Mouse (Mus musculus) ES-E14 (cell line): ENCODE data around the gene Ldlrap1. TPM values are rescaled to one million over a fixed set of nuclear protein-coding genes. Genes with fewer than 3 reads are reported as not detected.

Experiments used
- DNase-seq: peaks from one replicate; pipeline ENCODE4 v3.0.0-alpha.2; 2013; ENCODE audit warnings: low read depth, low spot score
- H3K27ac ChIP-seq: 2 replicates; pipeline ENCODE4 v1.5.1; 2012; ENCODE audit warnings: low read depth, mild to moderate bottlenecking, low read length, moderate library complexity, mixed read lengths; ENCODE audit not compliant: poor library complexity, insufficient read depth, severe bottlenecking
- H3K36me3 ChIP-seq: 2 replicates; pipeline ENCODE4 v1.6.1; 2012; ENCODE audit warnings: mild to moderate bottlenecking, low read length, moderate library complexity, mixed read lengths; ENCODE audit not compliant: control insufficient read depth, poor library complexity, insufficient read depth, severe bottlenecking
- H3K4me1 ChIP-seq, 2 experiments: fragments of 150-350 bp in 1 of 2; sonication (generic) in 1 of 2; 2 replicates each; pipeline ENCODE4 v1.6.1; 2012; ENCODE audit warnings: low read length in 2 of 2, mild to moderate bottlenecking in 1 of 2, mixed read lengths in 1 of 2; ENCODE audit not compliant: control insufficient read depth in 2 of 2, insufficient read depth in 2 of 2, poor library complexity in 1 of 2
- H3K4me3 ChIP-seq, 2 experiments: fragments of 150-350 bp in 1 of 2; sonication (generic) in 1 of 2; 2 replicates each; pipeline ENCODE4 v1.5.1; 2012; ENCODE audit warnings: low read length in 2 of 2, low read depth in 1 of 2, mild to moderate bottlenecking in 1 of 2, mixed read lengths in 1 of 2; ENCODE audit not compliant: insufficient read depth in 1 of 2, poor library complexity in 1 of 2, severe bottlenecking in 1 of 2
- H3K9ac ChIP-seq: 2 replicates; pipeline ENCODE4 v1.6.1; 2012; ENCODE audit warnings: low read depth, mild to moderate bottlenecking, low read length, mixed read lengths; ENCODE audit not compliant: poor library complexity, insufficient read depth, severe bottlenecking
- H3K9me3 ChIP-seq: fragments of 150-350 bp; sonication (generic); 2 replicates; pipeline ENCODE4 v1.6.1; 2012; ENCODE audit warnings: low read depth, mild to moderate bottlenecking, low read length; ENCODE audit not compliant: control insufficient read depth, insufficient read depth
- CHD2 ChIP-seq: IDR thresholded peaks from 2 replicates; pipeline ENCODE4 v1.6.1; 2014; ENCODE audit warnings: mild to moderate bottlenecking, low read depth, low read length, inconsistent platforms
- HCFC1 ChIP-seq: IDR thresholded peaks from 2 replicates; pipeline ENCODE4 v1.6.1; 2012; ENCODE audit warnings: low read length, inconsistent platforms, borderline replicate concordance; ENCODE audit not compliant: insufficient read depth
- MAFK ChIP-seq: IDR thresholded peaks from 2 replicates; pipeline ENCODE4 v1.6.1; 2014; ENCODE audit warnings: mild to moderate bottlenecking, low read depth, low read length, inconsistent platforms; ENCODE audit not compliant: insufficient read depth
- ZC3H11A ChIP-seq: IDR thresholded peaks from 2 replicates; pipeline ENCODE4 v1.6.1; 2012; ENCODE audit warnings: low read depth, mild to moderate bottlenecking, inconsistent platforms, low read length, borderline replicate concordance
- ZNF384 ChIP-seq: IDR thresholded peaks from 2 replicates; pipeline ENCODE4 v1.6.1; 2012; ENCODE audit warnings: low read depth, low read length, inconsistent platforms
- in situ Hi-C, 2 experiments: fragments of 600-800 bp; cut with MboI; formaldehyde crosslinking; loops; one replicate each; pipeline ENCODE4 v1.15.1; 2025; ENCODE audit warnings: low sequenced_read_pairs in 2 of 2, inconsistent platforms in 1 of 2; ENCODE audit not compliant: unreplicated experiment in 2 of 2
- total RNA-seq: library from RNA; depleted of rRNA; stranded (reverse); fragments of 300-350 nt; gene quantifications from 2 replicates; pipeline ENCODE4 v1.2.3, GENCODE M21; 2012

The Ldlrap1 gene
- total RNA-seq, 1 experiment = 15.0 TPM

- no peak for TF ChIP-seq MAFK
- Histone ChIP-seq H3K36me3 (peaks cover 49% of the 10 kb centered on the region), H3K4me1 (peaks cover 0 to 2% of the 10 kb centered on the region in 2 experiments; a peak in 1 of 4 replicates), H3K9me3 (no peaks in the 10 kb centered on the region), H3K4me3 (no peak overlapping the region), H3K9ac (no peak overlapping the region), H3K27ac (no peak overlapping the region)
- in situ Hi-C loops = no loop called here
- no peak for DNase-seq
Observed at GRCm38 (mm10) chr4:134802765-134803164, 34.9 kb upstream of the Ldlrap1 start.

- in situ Hi-C loops = no loop called here
- Histone ChIP-seq H3K9me3 (no peaks in the 10 kb centered on the region), H3K9ac (no peak overlapping the region), H3K36me3 (peaks cover 49% of the 10 kb centered on the region), H3K27ac (no peak overlapping the region), H3K4me1 (peaks cover 0 to 2% of the 10 kb centered on the region in 2 experiments; a peak in 1 of 4 replicates), H3K4me3 (no peak overlapping the region)
- no peak for TF ChIP-seq ZC3H11A
- no peak for TF ChIP-seq MAFK
- no peak for TF ChIP-seq ZNF384
- TF ChIP-seq CHD2 = no peak
- TF ChIP-seq HCFC1 = no peak
- no peak for DNase-seq
Observed at GRCm38 (mm10) chr4:134802155-134802554, 34.3 kb upstream of the Ldlrap1 start.

- Histone ChIP-seq H3K36me3 (peaks cover 36% of the 10 kb centered on the region), H3K4me3 (no peak overlapping the region), H3K27ac (no peak overlapping the region), H3K9me3 (no peaks in the 10 kb centered on the region), H3K9ac (no peak overlapping the region), H3K4me1 (peaks cover 0 to 6% of the 10 kb centered on the region in 2 experiments; a peak in 1 of 4 replicates)
- no peak for DNase-seq
- in situ Hi-C loops = no loop called here
- TF ChIP-seq MAFK (no peak), ZNF384 (no peak), CHD2 (no peak), HCFC1 (no peak), ZC3H11A (no peak)
Observed at GRCm38 (mm10) chr4:134800693-134801092, 32.9 kb upstream of the Ldlrap1 start.

- Histone ChIP-seq H3K36me3 (peaks cover 30% of the 10 kb centered on the region), H3K27ac (no peak overlapping the region), H3K9ac (no peak overlapping the region), H3K4me1 (peaks cover 0 to 6% of the 10 kb centered on the region in 2 experiments; a peak in 1 of 4 replicates), H3K9me3 (no peaks in the 10 kb centered on the region), H3K4me3 (no peak overlapping the region)
- no peak for DNase-seq
- TF ChIP-seq ZNF384 (no peak), MAFK (no peak), CHD2 (no peak), HCFC1 (no peak), ZC3H11A (no peak)
- in situ Hi-C loops = no loop called here
Observed at GRCm38 (mm10) chr4:134800098-134800497, 32.3 kb upstream of the Ldlrap1 start.

GRCm38 (mm10) chr4:134799272-134799671 lies 31.4 kb upstream of the Ldlrap1 start:
- Histone ChIP-seq H3K4me1 (peaks cover 0 to 6% of the 10 kb centered on the region in 2 experiments; a peak in 1 of 4 replicates), H3K4me3 (no peak overlapping the region), H3K36me3 (peaks cover 22% of the 10 kb centered on the region), H3K9me3 (no peaks in the 10 kb centered on the region), H3K9ac (no peak overlapping the region), H3K27ac (no peak overlapping the region)
- in situ Hi-C loops = loop anchor here in 1 of 2 experiments (10.0 kb wide), 1 partner anchor 254 kb away; no protein-coding TSS in a partner anchor
- TF ChIP-seq MAFK = no peak
- TF ChIP-seq ZC3H11A = no peak
- DNase-seq = peak; percentile 59
